In the genomic region with DNA sequence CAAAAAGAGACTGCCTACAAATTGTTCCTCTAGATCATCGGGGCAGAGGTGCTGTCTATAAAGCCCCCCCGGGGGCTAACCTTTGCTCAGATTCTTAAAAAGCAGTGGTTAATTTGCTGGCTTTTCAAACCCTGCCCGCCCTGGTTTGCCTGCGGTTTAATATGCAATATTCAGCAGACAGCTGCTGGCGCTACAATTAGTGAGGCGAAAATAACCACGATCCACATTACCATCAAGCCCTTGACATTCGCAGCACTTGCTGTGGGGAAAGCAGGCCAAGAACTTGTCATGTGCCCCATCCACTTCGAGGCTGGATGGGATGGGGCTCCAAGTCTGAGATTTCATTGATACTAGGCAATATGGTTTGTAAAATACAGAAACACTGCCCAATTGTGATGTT, we compare ENCODE assay signal across 20 mouse cellular contexts. TPM values are rescaled to one million over a fixed set of nuclear protein-coding genes. Genes with fewer than 3 reads are reported as not detected.
A peak's percentile ranks its signal among the peaks of the same experiment; 100 is the strongest.
DNase-seq lines count a peak whose midpoint lies in the region; ATAC-seq and TF ChIP-seq lines count a peak whose summit lies in the region.
"Had no signal": no experiment of that assay in that cellular context is flagged by ENCODE, and none has a peak within 500 bp of the region (broad histone marks: within the 10 kb centered on the region; RNA-seq: fewer than 3 reads in every experiment).

No protein-coding gene starts in this region.

- no peaks in the 10 kb centered on the region for H3K27me3 ChIP-seq in neural tube, embryonic 13.5 days
- H3K27me3 ChIP-seq in midbrain, embryonic 15.5 days (replicated peaks) = no peaks in the 10 kb centered on the region
- no peaks in the 10 kb centered on the region for H3K27me3 ChIP-seq in kidney, embryonic 15.5 days
- H3K27me3 ChIP-seq: embryonic facial prominence, embryonic 15.5 days had no signal

- no peaks in the 10 kb centered on the region for H3K9me3 ChIP-seq in neural tube, embryonic 13.5 days
- no peaks in the 10 kb centered on the region for H3K9me3 ChIP-seq in midbrain, embryonic 15.5 days
- no peaks in the 10 kb centered on the region for H3K9me3 ChIP-seq in kidney, embryonic 15.5 days (replicated peaks)
- H3K9me3 ChIP-seq: embryonic facial prominence, embryonic 15.5 days had no signal

- 0 out of 2 replicates have a peak overlapping the region, but pooled peaks have one; percentile 11 for H3K4me3 ChIP-seq in gastrocnemius, adult 2 months
- H3K4me3 ChIP-seq in neural tube, embryonic 13.5 days = no peak overlapping the region
- no peak overlapping the region for H3K4me3 ChIP-seq in midbrain, embryonic 15.5 days
- no peak overlapping the region for H3K4me3 ChIP-seq in kidney, embryonic 15.5 days (replicated peaks)
- H3K4me3 ChIP-seq: embryonic facial prominence, embryonic 15.5 days had no signal

- 51% methylated on average over 9 of the region's 9 CpGs for WGBS in neural tube, embryonic 13.5 days
- WGBS in midbrain, embryonic 15.5 days = 48% methylated on average over 9 of the region's 9 CpGs
- 88% methylated on average over 9 of the region's 9 CpGs for WGBS in kidney, embryonic 15.5 days

- intact Hi-C loops in gastrocnemius, adult 2 months (cut with DNase I) = no loop called here
- intact Hi-C loops in gastrocnemius, postnatal 36 days (cut with DNase I) = no loop called here

- peak overlapping the region; percentile 81 for H3K27ac ChIP-seq in gastrocnemius, adult 2 months
- peak overlapping the region; percentile 19; the same call in 1 of the 2 replicates for H3K27ac ChIP-seq in neural tube, embryonic 13.5 days (replicated peaks)
- H3K27ac ChIP-seq in midbrain, embryonic 15.5 days = 0 out of 2 replicates have a peak overlapping the region, but pooled peaks have one; percentile 0
- H3K27ac ChIP-seq in kidney, embryonic 15.5 days = no peak overlapping the region
- H3K27ac ChIP-seq: embryonic facial prominence, embryonic 15.5 days had no signal

- H3K4me2 ChIP-seq in neural tube, embryonic 13.5 days = no peak overlapping the region
- no peak overlapping the region for H3K4me2 ChIP-seq in midbrain, embryonic 15.5 days
- no peak overlapping the region for H3K4me2 ChIP-seq in kidney, embryonic 15.5 days
- H3K4me2 ChIP-seq: embryonic facial prominence, embryonic 15.5 days; heart, embryonic 11.5 days had no signal

- peaks cover 53% of the 10 kb centered on the region for H3K4me1 ChIP-seq in neural tube, embryonic 13.5 days (replicated peaks)
- H3K4me1 ChIP-seq in midbrain, embryonic 15.5 days = peaks cover 17% of the 10 kb centered on the region
- H3K4me1 ChIP-seq in kidney, embryonic 15.5 days = peaks cover 4% of the 10 kb centered on the region; the same call in 1 of the 2 replicates

- peak; percentile 42 for DNase-seq in gastrocnemius, adult 2 months
- DNase-seq in gastrocnemius, postnatal 36 days = no peak
- no peak for DNase-seq in neural tube, embryonic 10.5 days (ENCODE audit: extremely low spot score, low spot score)
- peak; percentile 36 for DNase-seq in telencephalon, adult 2 months (ENCODE audit: low read depth, low spot score)
- DNase-seq in urinary bladder, postnatal 25 days (ENCODE audit: low spot score) = no peak
- DNase-seq: adrenal gland, postnatal 10 days; cerebellum, adult 2 months; embryo, embryonic 11 days; kidney, adult 8-10 months; kidney, postnatal 4 days; liver; lung, adult 2 months; lung, postnatal 4 days; right cerebral cortex, adult 18-20 months; thymus, postnatal 14 days had no signal

- no peak for ATAC-seq in neural tube, embryonic 13.5 days (ENCODE audit: low read depth)
- ATAC-seq in midbrain, embryonic 15.5 days (replicated peaks) = no peak
- no peak for ATAC-seq in kidney, embryonic 15.5 days (replicated peaks; ENCODE audit: low FRiP score)

- no peak overlapping the region for H3K9ac ChIP-seq in neural tube, embryonic 13.5 days
- H3K9ac ChIP-seq in midbrain, embryonic 15.5 days = no peak overlapping the region
- no peak overlapping the region for H3K9ac ChIP-seq in kidney, embryonic 15.5 days
- H3K9ac ChIP-seq: embryonic facial prominence, embryonic 15.5 days had no signal

- peaks cover 30% of the 10 kb centered on the region for H3K36me3 ChIP-seq in neural tube, embryonic 13.5 days
- no peaks in the 10 kb centered on the region for H3K36me3 ChIP-seq in midbrain, embryonic 15.5 days (replicated peaks)
- peaks cover 48% of the 10 kb centered on the region for H3K36me3 ChIP-seq in kidney, embryonic 15.5 days

- no peak for TF ChIP-seq CTCF in gastrocnemius, adult 2 months (IDR thresholded peaks at IDR 0.05)

RNA-seq across cellular contexts. Expression of gene Fam210b, which starts 7.9 kb away (rescaled TPM):
- 1 to 10 TPM; 5.0 to 6.4 TPM for total RNA-seq in gastrocnemius, adult 2 months (2021)
- 1 to 10 TPM; 3.9 to 4.6 TPM for total RNA-seq in gastrocnemius, postnatal 36 days (2021)
- 29.9 and 33.0 TPM in 2 replicates for polyA plus RNA-seq in neural tube, embryonic 13.5 days (2015; fragmentation: Nextera tagmentation; extraction: Ambion mirVana)
- polyA plus RNA-seq in midbrain, embryonic 15.5 days (2015; fragmentation: Nextera tagmentation; extraction: Ambion mirVana) = 19.9 and 22.4 TPM in 2 replicates
- polyA plus RNA-seq in kidney, embryonic 15.5 days (2015; fragmentation: Nextera tagmentation; extraction: Ambion mirVana) = 10.4 and 11.9 TPM in 2 replicates

RNA-seq across cellular contexts. Expression of gene Aurka, which starts 17.1 kb away (rescaled TPM):
- 1 to 10 TPM; 4.4 to 9.9 TPM for total RNA-seq in gastrocnemius, adult 2 months (2021)
- total RNA-seq in gastrocnemius, postnatal 36 days (2021) = 1 to 10 TPM; 4.1 to 6.6 TPM
- polyA plus RNA-seq in neural tube, embryonic 13.5 days (2015; fragmentation: Nextera tagmentation; extraction: Ambion mirVana) = 20.9 and 23.3 TPM in 2 replicates
- polyA plus RNA-seq in midbrain, embryonic 15.5 days (2015; fragmentation: Nextera tagmentation; extraction: Ambion mirVana) = 15.4 TPM in 2 replicates
- polyA plus RNA-seq in kidney, embryonic 15.5 days (2015; fragmentation: Nextera tagmentation; extraction: Ambion mirVana) = 112 TPM in 2 replicates

RNA-seq across cellular contexts. Expression of gene Cstf1, which starts 17.3 kb away (rescaled TPM):
- 10 to 100 TPM; 17.0 to 20.6 TPM for total RNA-seq in gastrocnemius, adult 2 months (2021)
- total RNA-seq in gastrocnemius, postnatal 36 days (2021) = 10 to 100 TPM; 16.6 to 19.3 TPM
- 26.3 and 30.5 TPM in 2 replicates for polyA plus RNA-seq in neural tube, embryonic 13.5 days (2015; fragmentation: Nextera tagmentation; extraction: Ambion mirVana)
- polyA plus RNA-seq in midbrain, embryonic 15.5 days (2015; fragmentation: Nextera tagmentation; extraction: Ambion mirVana) = 25.1 and 30.4 TPM in 2 replicates
- polyA plus RNA-seq in kidney, embryonic 15.5 days (2015; fragmentation: Nextera tagmentation; extraction: Ambion mirVana) = 40.3 and 42.7 TPM in 2 replicates

RNA-seq across cellular contexts. Expression of gene Cass4, which starts 40.4 kb away (rescaled TPM):
- total RNA-seq in gastrocnemius, adult 2 months (2021) = under 1 TPM; 0.08 to 0.13 TPM
- total RNA-seq in gastrocnemius, postnatal 36 days (2021) = under 1 TPM; 0.25 to 0.33 TPM
- polyA plus RNA-seq in neural tube, embryonic 13.5 days (2015; fragmentation: Nextera tagmentation; extraction: Ambion mirVana) = 0.22 and 0.46 TPM in 2 replicates
- polyA plus RNA-seq in midbrain, embryonic 15.5 days (2015; fragmentation: Nextera tagmentation; extraction: Ambion mirVana) = 0.12 and 0.27 TPM in 2 replicates
- 0.15 and 0.29 TPM in 2 replicates for polyA plus RNA-seq in kidney, embryonic 15.5 days (2015; fragmentation: Nextera tagmentation; extraction: Ambion mirVana)

Comparison
In these comparisons a context has a peak if more than half of its experiments do, and no peak if none do; other contexts are left out.
1. DNase-seq: peak in gastrocnemius, adult 2 months (single experiment) and telencephalon, adult 2 months (single experiment); none in gastrocnemius, postnatal 36 days (0 of 2), neural tube, embryonic 10.5 days (single experiment) and urinary bladder, postnatal 25 days (single experiment).